Mouse (Mus musculus) CH12.LX (cell line): ENCODE data around the gene Prdx1. TPM values are rescaled to one million over a fixed set of nuclear protein-coding genes. Genes with fewer than 3 reads are reported as not detected.

ENCODE experiments used
- DNase-seq: peaks from one replicate; pipeline ENCODE4 v3.0.0-alpha.2; 2013; ENCODE audit errors: extremely low read depth
- H3K27ac ChIP-seq: 2 replicates; pipeline ENCODE4 v1.5.1; 2012; ENCODE audit warnings: low read depth, mild to moderate bottlenecking, control low read depth, moderate library complexity; ENCODE audit not compliant: insufficient read depth
- H3K27me3 ChIP-seq: replicated peaks from 2 replicates; pipeline ENCODE3; 2012; ENCODE audit warnings: inconsistent platforms
- H3K36me3 ChIP-seq, 2 experiments: replicated peaks in 1 of 2; 2 replicates each; pipeline versions ENCODE3 to v1.6.1; 2012; ENCODE audit warnings: inconsistent platforms in 1 of 2, low read length in 1 of 2, mild to moderate bottlenecking in 1 of 2, mixed read lengths in 1 of 2, moderate library complexity in 1 of 2; ENCODE audit not compliant: control insufficient read depth in 1 of 2, insufficient read depth in 1 of 2
- H3K4me1 ChIP-seq, 2 experiments: 2 replicates each; pipeline ENCODE4 v1.6.1; 2012; ENCODE audit warnings: inconsistent platforms in 1 of 2, moderate library complexity in 1 of 2; ENCODE audit not compliant: insufficient read depth in 2 of 2, control insufficient read depth in 1 of 2
- H3K4me2 ChIP-seq: 2 replicates; pipeline ENCODE4 v1.6.1; 2012; ENCODE audit warnings: low read depth, mild to moderate bottlenecking, control low read depth; ENCODE audit not compliant: poor library complexity, insufficient read depth, severe bottlenecking
- H3K4me3 ChIP-seq, 3 experiments: fragments of 150-350 bp in 1 of 3; sonication (generic) in 1 of 3; replicated peaks in 1 of 3; 2 replicates each; pipeline versions ENCODE3 to v1.5.1; 2011 to 2012; ENCODE audit warnings: low read depth in 2 of 3, low read length in 2 of 3, mild to moderate bottlenecking in 2 of 3, moderate library complexity in 2 of 3, control low read depth in 1 of 3, improper control_type of control experiment in 1 of 3, inconsistent platforms in 1 of 3, mixed read lengths in 1 of 3; ENCODE audit not compliant: poor library complexity in 1 of 3
- H3K79me2 ChIP-seq: replicated peaks from 2 replicates; pipeline ENCODE4 v1.6.1; 2012; ENCODE audit warnings: mild to moderate bottlenecking, moderate library complexity; ENCODE audit not compliant: control insufficient read depth, poor library complexity, insufficient read depth, severe bottlenecking; ENCODE audit errors: extremely low read depth
- H3K9ac ChIP-seq: 2 replicates; pipeline ENCODE4 v1.6.1; 2012; ENCODE audit warnings: low read depth, mild to moderate bottlenecking, control low read depth, moderate library complexity; ENCODE audit not compliant: insufficient read depth
- H3K9me3 ChIP-seq: replicated peaks from 2 replicates; pipeline ENCODE3; 2012; ENCODE audit warnings: low read length, inconsistent platforms, mixed read lengths
- BHLHE40 ChIP-seq: IDR thresholded peaks from 2 replicates; pipeline ENCODE4 v1.6.1; 2011; ENCODE audit warnings: mild to moderate bottlenecking, low read depth, low read length, improper control_type of control experiment
- CHD1 ChIP-seq: IDR thresholded peaks from 2 replicates; pipeline ENCODE4 v1.6.1; 2012; ENCODE audit warnings: low read depth, low read length, improper control_type of control experiment, inconsistent platforms
- CHD2 ChIP-seq: IDR thresholded peaks from 2 replicates; pipeline ENCODE4 v1.6.1; 2011; ENCODE audit warnings: low read length, improper control_type of control experiment
- CTCF ChIP-seq, 2 experiments: IDR thresholded peaks in 1 of 2; conservative IDR thresholded peaks in 1 of 2; 2 replicates each; pipeline ENCODE4 v1.5.1; 2011 to 2012; ENCODE audit warnings: low read depth in 2 of 2, low read length in 2 of 2, improper control_type of control experiment in 1 of 2, inconsistent platforms in 1 of 2, mild to moderate bottlenecking in 1 of 2, moderate library complexity in 1 of 2
- EP300 ChIP-seq: IDR thresholded peaks from 2 replicates; pipeline ENCODE4 v1.6.1; 2011; ENCODE audit warnings: low read length, improper control_type of control experiment
- JUN ChIP-seq: IDR thresholded peaks from 2 replicates; pipeline ENCODE4 v1.6.1; 2011; ENCODE audit warnings: low read depth, mild to moderate bottlenecking, low read length, improper control_type of control experiment, moderate library complexity; ENCODE audit not compliant: insufficient read depth
- KAT2A ChIP-seq: IDR thresholded peaks from 2 replicates; pipeline ENCODE4 v1.6.1; 2012; ENCODE audit warnings: low read length, improper control_type of control experiment, inconsistent platforms; ENCODE audit not compliant: insufficient replicate concordance
- MAX ChIP-seq: IDR thresholded peaks from 2 replicates; pipeline ENCODE4 v1.6.1; 2011; ENCODE audit warnings: low read length, improper control_type of control experiment
- MAZ ChIP-seq: IDR thresholded peaks from 2 replicates; pipeline ENCODE4 v1.6.1; 2012; ENCODE audit warnings: low read depth, mild to moderate bottlenecking, inconsistent platforms, low read length, improper control_type of control experiment, moderate library complexity
- MYC ChIP-seq: IDR thresholded peaks from 2 replicates; pipeline ENCODE4 v1.6.1; 2011; ENCODE audit warnings: low read depth, mild to moderate bottlenecking, improper control_type of control experiment, low read length
- POLR2AphosphoS2 ChIP-seq: IDR thresholded peaks from 2 replicates; pipeline ENCODE4 v1.6.1; 2011; ENCODE audit warnings: low read depth, low read length, improper control_type of control experiment
- RCOR1 ChIP-seq: conservative IDR thresholded peaks from 2 replicates; pipeline ENCODE4 v1.6.1; 2012; ENCODE audit warnings: low read depth, mild to moderate bottlenecking, inconsistent platforms, low read length, improper control_type of control experiment
- SIN3A ChIP-seq: IDR thresholded peaks from 2 replicates; pipeline ENCODE4 v1.6.1; 2012; ENCODE audit warnings: low read length, improper control_type of control experiment, inconsistent platforms
- SMC3 ChIP-seq: IDR thresholded peaks from 2 replicates; pipeline ENCODE4 v1.6.1; 2011; ENCODE audit warnings: low read depth, low read length, improper control_type of control experiment
- TBP ChIP-seq: conservative IDR thresholded peaks from 2 replicates; pipeline ENCODE4 v1.6.1; 2011; ENCODE audit warnings: low read depth, low read length, improper control_type of control experiment
- TCF12 ChIP-seq: IDR thresholded peaks from 2 replicates; pipeline ENCODE4 v1.6.1; 2014; ENCODE audit warnings: low read depth, mild to moderate bottlenecking, inconsistent platforms, low read length, improper control_type of control experiment
- USF1 ChIP-seq: IDR thresholded peaks from 2 replicates; pipeline ENCODE4 v1.6.1; 2014; ENCODE audit warnings: low read depth, mild to moderate bottlenecking, inconsistent platforms, low read length, improper control_type of control experiment
- ZKSCAN1 ChIP-seq: IDR thresholded peaks from 2 replicates; pipeline ENCODE4 v1.6.1; 2012; ENCODE audit warnings: low read depth, inconsistent platforms, low read length, improper control_type of control experiment, borderline replicate concordance
- ZMIZ1 ChIP-seq: IDR thresholded peaks from 2 replicates; pipeline ENCODE4 v1.6.1; 2012; ENCODE audit warnings: low read depth, mild to moderate bottlenecking, inconsistent platforms, low read length, improper control_type of control experiment
- ZNF384 ChIP-seq: IDR thresholded peaks from 2 replicates; pipeline ENCODE4 v1.6.1; 2012; ENCODE audit warnings: low read depth, low read length, improper control_type of control experiment, inconsistent platforms
- dilution Hi-C: fragments of 300-500 bp; cut with MboI; formaldehyde crosslinking; loops from 2 replicates; pipeline ENCODE4 v1.14.3; 2020; ENCODE audit warnings: low sequenced_read_pairs; ENCODE audit not compliant: extremely low pct_unique_long_range_greater_than_20kb, extremely low pct_ligation_motif_present
- in situ Hi-C: fragments of 300-500 bp; cut with MboI; formaldehyde crosslinking; loops from 3 replicates; pipeline ENCODE4 v1.14.3; 2019; ENCODE audit warnings: low sequenced_read_pairs, low pct_ligation_motif_present, low pct_unique_long_range_greater_than_20kb, mixed read lengths
- polyA plus RNA-seq: library from polyadenylated mRNA; unstranded; fragments of >175 nt; gene quantifications from 2 replicates; pipeline ENCODE4 v1.2.1, GENCODE M21; 2012; ENCODE audit warnings: low read depth; ENCODE audit not compliant: insufficient read length
- total RNA-seq, 2 experiments: library from RNA; depleted of rRNA; stranded (reverse); fragments of 300-350 nt in 1 of 2; fragments of >200 nt in 1 of 2; gene quantifications; 2 replicates each; pipeline ENCODE4 v1.2.3; 2012 to 2014

The Prdx1 gene
- total and polyA plus RNA-seq, 3 experiments, result 269 to 1,274 (median 934) TPM

GRCm38 (mm10) chr4:116725444-116725843, 40.1 kb downstream of the Prdx1 start:
- H3K9me3 ChIP-seq, result no peaks in the 10 kb centered on the region
- DNase-seq, result no peak
- H3K4me3 ChIP-seq, result no peak overlapping the region
- no peak overlapping the region for H3K27ac ChIP-seq
- peaks cover 0 to 2% of the 10 kb centered on the region in 2 experiments for H3K36me3 ChIP-seq
- peaks cover 5 to 18% of the 10 kb centered on the region in 2 experiments for H3K4me1 ChIP-seq
- no peak overlapping the region for H3K9ac ChIP-seq
- no peak overlapping the region for H3K4me2 ChIP-seq
- dilution Hi-C loops (no loop called here), in situ Hi-C loops (no loop called here)
- no peak for TF ChIP-seq ZNF384
- TF ChIP-seq USF1, result no peak
- TF ChIP-seq JUN, result no peak
- TF ChIP-seq CHD2, result no peak
- no peak for TF ChIP-seq ZMIZ1
- TF ChIP-seq RCOR1, result no peak
- no peak for TF ChIP-seq EP300
- no peak for TF ChIP-seq MAX
- no peak for TF ChIP-seq MYC
- no peak for TF ChIP-seq CTCF (conservative IDR thresholded peaks at IDR 0.05 in 1 of 2, IDR thresholded peaks at IDR 0.05 in 1 of 2; ENCODE audit: low read depth in 2 of 2, low read length in 2 of 2)
- TF ChIP-seq SIN3A, result no peak
- no peak for TF ChIP-seq BHLHE40
- TF ChIP-seq MAZ, result no peak
- TF ChIP-seq POLR2AphosphoS2, result no peak
- no peak for TF ChIP-seq ZKSCAN1
- no peak for TF ChIP-seq TCF12
- TF ChIP-seq SMC3, result no peak
- TF ChIP-seq CHD1, result no peak
- no peaks in the 10 kb centered on the region for H3K27me3 ChIP-seq
- H3K79me2 ChIP-seq, result peaks cover 4% of the 10 kb centered on the region; the same call in 1 of the 2 replicates

GRCm38 (mm10) chr4:116727401-116727800, 42.1 kb downstream of the Prdx1 start:
- H3K4me2 ChIP-seq, result no peak overlapping the region
- peaks cover 0 to 2% of the 10 kb centered on the region in 2 experiments for H3K36me3 ChIP-seq

More at GRCm38 (mm10) chr4:116727401-116727800, 42.1 kb downstream of the Prdx1 start:
- in situ Hi-C loops, result no loop called here
- TF ChIP-seq KAT2A (no peak), TBP (no peak)
- Histone ChIP-seq H3K4me3 (no peak overlapping the region), H3K4me1 (peaks cover 3 to 10% of the 10 kb centered on the region in 2 experiments; a peak in 3 of 4 replicates), H3K27me3 (no peaks in the 10 kb centered on the region), H3K27ac (no peak overlapping the region), H3K9ac (no peak overlapping the region), H3K79me2 (peaks cover 4% of the 10 kb centered on the region; the same call in 1 of the 2 replicates), H3K9me3 (no peaks in the 10 kb centered on the region)
- DNase-seq, result no peak
- dilution Hi-C loops, result no loop called here
